Mouse (Mus musculus) cerebellum, adult 2 months (tissue): ENCODE measurements at regions not wholly inside any gene's neighbourhood (a gene's known extent, or its start where the extent isn't known, plus 50 kb on each side); places are given as distances from the start of the nearest gene placed in this dataset.

ENCODE experiments used
- CTCF ChIP-seq: fragments of 200-500 bp; IDR thresholded peaks from 2 replicates; pipeline ENCODE4 v1.5.1; 2011; ENCODE audit warnings: low read depth, mild to moderate bottlenecking, control low read depth, low read length, moderate library complexity, borderline replicate concordance; ENCODE audit not compliant: insufficient read depth
- POLR2A ChIP-seq: fragments of 200-500 bp; IDR thresholded peaks from 2 replicates; pipeline ENCODE4 v1.6.1; 2011; ENCODE audit warnings: low read length, control low read depth, borderline replicate concordance; ENCODE audit not compliant: insufficient read depth

DNA sequence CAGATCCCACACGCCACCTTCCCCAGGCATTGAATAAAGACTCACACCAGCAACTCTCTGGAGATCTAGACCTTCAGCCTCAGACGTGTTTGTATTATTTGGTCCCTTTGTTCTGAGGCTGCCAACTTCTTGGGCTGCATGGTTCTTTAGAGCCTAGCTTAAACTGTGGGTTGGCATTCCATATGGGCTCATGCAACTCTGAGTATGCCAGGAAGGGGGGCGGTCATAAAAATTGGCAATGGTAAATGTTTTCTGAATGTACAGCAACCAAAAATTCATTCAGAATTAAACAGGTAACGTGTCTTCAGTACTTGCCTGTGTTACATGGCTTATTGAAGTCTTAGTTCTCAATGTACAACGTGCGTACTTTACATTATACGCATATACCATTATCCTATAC, 103.1 kb downstream of the Dusp6 start:
- TF ChIP-seq CTCF (no peak), POLR2A (no peak)
